Mouse (Mus musculus) embryonic facial prominence, embryonic 15.5 days (tissue): ENCODE data around the gene Pxdn. TPM values are rescaled to one million over a fixed set of nuclear protein-coding genes. Genes with fewer than 3 reads are reported as not detected.

Experiments used
- ATAC-seq: fragments of 200-750 bp; cut with Nextera tagmentation; 2 replicates; pipeline ENCODE4 v1.8.0; 2017; ENCODE audit warnings: low read depth, moderate TSS enrichment; ENCODE audit not compliant: insufficient number of reproducible peaks, low FRiP score, low TSS enrichment
- H3K27ac ChIP-seq: fragments of 300-500 bp; sonication (generic); replicated peaks from 2 replicates; pipeline ENCODE4 v1.5.1; 2015; ENCODE audit warnings: mild to moderate bottlenecking, inconsistent platforms
- H3K27me3 ChIP-seq: fragments of 300-500 bp; sonication (generic); 2 replicates; pipeline ENCODE4 v1.6.1; 2015; ENCODE audit warnings: inconsistent platforms
- H3K36me3 ChIP-seq: fragments of 300-500 bp; sonication (generic); 2 replicates; pipeline ENCODE4 v1.6.1; 2015; ENCODE audit warnings: mild to moderate bottlenecking, inconsistent platforms
- H3K4me1 ChIP-seq: fragments of 300-500 bp; sonication (generic); 2 replicates; pipeline ENCODE4 v1.6.1; 2015; ENCODE audit warnings: inconsistent platforms
- H3K4me2 ChIP-seq: fragments of 300-500 bp; sonication (generic); replicated peaks from 2 replicates; pipeline ENCODE4 v1.6.1; 2015; ENCODE audit warnings: mild to moderate bottlenecking, inconsistent platforms
- H3K4me3 ChIP-seq: fragments of 300-500 bp; sonication (generic); replicated peaks from 2 replicates; pipeline ENCODE4 v1.5.1; 2015; ENCODE audit warnings: mild to moderate bottlenecking, inconsistent platforms
- H3K9ac ChIP-seq: fragments of 300-500 bp; sonication (generic); 2 replicates; pipeline ENCODE4 v1.6.1; 2015; ENCODE audit warnings: inconsistent platforms
- H3K9me3 ChIP-seq: fragments of 300-500 bp; sonication (generic); replicated peaks from 2 replicates; pipeline ENCODE4 v1.6.1; 2016; ENCODE audit warnings: inconsistent platforms
- WGBS: fragments of 180-500 bp; shearing (Covaris S2); methylation state at CpG from one replicate; pipeline ENCODE4 v1.1.7; 2015; 5-methylcytosine and 5-hydroxymethylcytosine counted together
- polyA plus RNA-seq: library from polyadenylated mRNA; unstranded; fragments of >200 nt; fragmentation: Nextera tagmentation; extraction: Ambion mirVana; gene quantifications from 2 replicates; pipeline ENCODE4 v1.2.1, GENCODE M21; 2015

The Pxdn gene
- polyA plus RNA-seq, 1 experiment from 2014 or later, result 90.6 TPM

DNA sequence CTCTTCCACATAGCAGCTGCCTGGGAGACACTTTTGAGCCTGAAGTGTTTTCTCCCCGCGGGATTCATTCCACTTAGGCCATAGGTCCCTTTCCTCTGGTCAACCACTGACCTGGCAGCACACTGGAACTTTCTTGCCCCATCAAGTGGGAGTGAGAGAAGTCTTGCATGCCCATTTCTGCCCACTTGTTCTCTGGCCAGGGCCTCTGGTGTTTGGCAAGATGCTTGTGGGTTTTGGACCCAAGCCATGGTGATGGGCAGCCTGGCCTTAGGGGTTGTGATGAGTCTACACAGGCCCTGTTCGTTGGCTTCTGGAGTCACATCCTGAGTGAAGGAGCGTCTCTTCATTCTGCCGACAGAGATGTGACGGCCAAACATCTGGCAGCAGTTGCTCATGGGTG is 47.7 kb downstream of the Pxdn start:
- no peak overlapping the region for H3K9ac ChIP-seq
- no peaks in the 10 kb centered on the region for H3K4me1 ChIP-seq
- no peaks in the 10 kb centered on the region for H3K9me3 ChIP-seq
- H3K27me3 ChIP-seq, result no peaks in the 10 kb centered on the region
- no peak overlapping the region for H3K4me3 ChIP-seq
- no peak for ATAC-seq
- H3K27ac ChIP-seq, result no peak overlapping the region
- 87% methylated on average over 6 of the region's 6 CpGs for WGBS
- H3K36me3 ChIP-seq, result peaks cover 75% of the 10 kb centered on the region
- H3K4me2 ChIP-seq, result no peak overlapping the region

DNA sequence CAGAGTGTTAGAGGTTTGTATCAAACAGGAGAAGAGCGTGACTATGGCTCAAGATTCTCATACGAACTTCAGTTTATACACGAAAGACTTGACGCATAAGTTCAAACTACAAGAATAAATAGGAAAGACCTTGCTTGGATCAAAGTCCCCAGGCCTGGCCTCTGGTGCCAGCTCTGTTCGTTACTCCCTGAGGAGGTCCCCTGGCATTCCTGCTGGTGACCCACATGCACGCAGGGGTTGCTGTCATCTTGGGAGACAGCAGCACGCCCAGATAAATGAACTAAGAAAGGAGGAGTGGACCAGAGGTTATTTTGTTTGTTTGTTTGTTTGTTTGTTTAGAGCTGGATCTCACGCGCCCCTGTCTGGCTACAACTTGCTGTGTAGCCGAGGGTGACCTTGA is 48.8 kb downstream of the Pxdn start:
- H3K9ac ChIP-seq, result no peak overlapping the region
- H3K9me3 ChIP-seq, result no peaks in the 10 kb centered on the region
- H3K4me1 ChIP-seq, result no peaks in the 10 kb centered on the region
- H3K27me3 ChIP-seq, result no peaks in the 10 kb centered on the region
- no peak overlapping the region for H3K27ac ChIP-seq
- peaks cover 79% of the 10 kb centered on the region for H3K36me3 ChIP-seq
- no peak overlapping the region for H3K4me2 ChIP-seq
- no peak overlapping the region for H3K4me3 ChIP-seq
- no peak for ATAC-seq
- WGBS, result 89% methylated on average over 10 of the region's 10 CpGs

DNA sequence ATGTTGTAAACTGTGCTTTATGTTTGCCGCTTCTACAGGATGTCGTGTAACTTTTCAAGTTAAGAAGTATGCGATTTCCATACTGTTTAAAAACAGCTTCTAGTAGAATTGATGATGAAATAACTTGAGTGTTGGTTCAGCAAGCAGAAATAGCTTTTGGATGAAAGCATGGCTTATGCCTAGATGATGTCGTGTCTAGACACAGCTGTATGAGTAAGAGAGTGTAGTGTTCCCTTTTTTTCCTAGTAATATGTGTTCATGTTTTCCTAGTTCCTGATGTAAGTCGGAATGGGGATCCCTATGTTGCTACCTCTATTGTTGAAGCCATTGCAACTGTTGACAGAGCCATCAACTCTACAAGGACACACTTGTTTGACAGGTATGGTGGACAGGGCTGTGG is 61.5 kb downstream of the Pxdn start:
- ATAC-seq, result no peak
- no peak overlapping the region for H3K4me3 ChIP-seq
- no peak overlapping the region for H3K27ac ChIP-seq
- peaks cover 87% of the 10 kb centered on the region for H3K36me3 ChIP-seq
- no peaks in the 10 kb centered on the region for H3K4me1 ChIP-seq
- H3K9me3 ChIP-seq, result no peaks in the 10 kb centered on the region
- WGBS, result 83% methylated on average over 5 of the region's 5 CpGs
- H3K4me2 ChIP-seq, result no peak overlapping the region
- H3K9ac ChIP-seq, result no peak overlapping the region
- H3K27me3 ChIP-seq, result no peaks in the 10 kb centered on the region

- WGBS, result 97% methylated on average over 16 of the region's 16 CpGs
- Histone ChIP-seq H3K9me3 (no peaks in the 10 kb centered on the region), H3K9ac (no peak overlapping the region), H3K27me3 (no peaks in the 10 kb centered on the region), H3K4me1 (no peaks in the 10 kb centered on the region), H3K27ac (no peak overlapping the region), H3K36me3 (peaks cover 76% of the 10 kb centered on the region), H3K4me3 (no peak overlapping the region), H3K4me2 (no peak overlapping the region)
- ATAC-seq, result no peak
Observed at GRCm38 (mm10) chr12:30001951-30002350, 64.5 kb downstream of the Pxdn start.

DNA sequence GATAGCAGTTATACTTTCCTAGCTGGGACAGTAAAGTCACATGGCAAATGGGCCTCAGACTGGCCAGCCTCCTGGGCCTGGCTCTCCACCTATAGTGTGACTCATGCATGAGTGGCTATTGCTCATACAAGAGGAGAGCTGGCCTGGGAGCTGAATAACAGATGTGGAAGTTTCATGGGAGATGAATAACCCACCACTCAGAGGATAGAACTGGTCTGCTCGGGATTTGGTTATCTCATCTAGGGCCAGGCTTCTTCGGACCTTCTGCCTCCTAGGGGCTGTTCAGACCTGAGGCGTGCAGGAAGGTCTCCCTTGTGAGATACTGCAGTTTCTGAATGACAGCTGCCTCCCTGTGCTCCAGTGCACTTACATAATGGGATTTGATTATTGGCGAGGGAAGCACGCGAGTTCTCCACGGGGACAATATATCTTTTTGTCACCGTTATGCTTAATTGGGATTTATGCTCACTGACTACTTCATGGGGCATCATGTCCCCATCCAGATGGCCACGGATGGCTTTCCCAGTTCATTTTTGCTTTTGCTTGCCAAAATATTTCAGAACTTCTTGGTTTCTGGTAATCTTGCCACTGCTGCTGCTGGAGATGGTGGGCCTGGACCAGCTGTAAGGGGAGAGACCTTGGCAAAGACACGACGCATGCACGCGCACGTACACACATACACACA is 66.4 kb downstream of the Pxdn start:
- H3K4me2 ChIP-seq, result no peak overlapping the region
- 80% methylated on average over 14 of the region's 14 CpGs for WGBS
- no peaks in the 10 kb centered on the region for H3K27me3 ChIP-seq
- no peak overlapping the region for H3K9ac ChIP-seq
- H3K9me3 ChIP-seq, result no peaks in the 10 kb centered on the region
- no peak overlapping the region for H3K27ac ChIP-seq
- ATAC-seq, result no peak
- H3K4me3 ChIP-seq, result no peak overlapping the region
- peaks cover 80% of the 10 kb centered on the region for H3K36me3 ChIP-seq
- H3K4me1 ChIP-seq, result no peaks in the 10 kb centered on the region; the same call in 1 of the 2 replicates

GRCm38 (mm10) chr12:30004365-30004723 is 66.9 kb downstream of the Pxdn start:
- no peak overlapping the region for H3K9ac ChIP-seq
- no peaks in the 10 kb centered on the region for H3K27me3 ChIP-seq
- H3K27ac ChIP-seq, result no peak overlapping the region
- WGBS, result 71% methylated on average over 5 of the region's 5 CpGs
- no peak overlapping the region for H3K4me3 ChIP-seq
- H3K4me1 ChIP-seq, result no peaks in the 10 kb centered on the region; the same call in 1 of the 2 replicates
- peaks cover 78% of the 10 kb centered on the region for H3K36me3 ChIP-seq
- H3K4me2 ChIP-seq, result no peak overlapping the region
- H3K9me3 ChIP-seq, result no peaks in the 10 kb centered on the region
- no peak for ATAC-seq

DNA sequence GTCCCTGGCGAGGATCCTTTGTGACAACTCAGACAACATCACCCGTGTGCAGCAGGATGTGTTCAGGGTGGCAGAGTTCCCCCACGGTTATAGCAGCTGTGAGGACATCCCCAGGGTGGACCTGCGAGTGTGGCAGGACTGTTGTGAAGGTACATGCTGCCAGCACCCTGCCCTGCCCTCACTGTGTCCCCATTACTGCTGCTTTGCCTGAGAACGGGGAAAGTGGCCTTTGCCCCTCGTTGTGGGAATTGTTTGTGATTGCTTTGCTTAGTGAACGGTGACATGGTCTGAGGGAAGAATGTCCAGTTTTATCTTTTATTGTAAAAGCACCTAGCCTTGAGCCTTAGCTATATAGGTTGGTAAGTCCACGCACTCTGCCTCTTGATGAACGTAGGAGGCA is 69.2 kb downstream of the Pxdn start:
- WGBS, result 87% methylated on average over 9 of the region's 9 CpGs
- Histone ChIP-seq H3K27ac (no peak overlapping the region), H3K27me3 (no peaks in the 10 kb centered on the region), H3K9me3 (no peaks in the 10 kb centered on the region), H3K36me3 (peaks cover 73% of the 10 kb centered on the region), H3K9ac (no peak overlapping the region), H3K4me1 (no peaks in the 10 kb centered on the region; the same call in 1 of the 2 replicates), H3K4me3 (no peak overlapping the region), H3K4me2 (no peak overlapping the region)
- ATAC-seq, result no peak

DNA sequence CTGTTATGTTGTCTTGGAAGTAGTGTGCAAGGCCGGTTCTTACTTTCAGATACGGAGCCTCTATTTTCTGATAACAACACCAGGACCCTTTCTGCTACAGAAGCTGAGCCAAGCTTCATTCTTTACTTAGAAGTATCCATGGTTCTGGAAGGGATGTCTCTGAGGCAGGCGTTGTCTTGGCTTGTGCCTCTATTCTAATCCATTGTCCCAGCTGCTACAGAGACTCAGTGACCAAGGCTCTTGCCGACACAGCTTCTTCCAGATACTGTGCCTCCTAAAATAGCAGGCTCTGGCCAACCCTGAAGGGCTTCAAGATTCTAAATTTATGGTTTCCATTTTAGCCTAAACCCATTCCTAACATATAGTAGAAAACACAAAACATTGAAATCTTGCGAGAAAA is 71.3 kb downstream of the Pxdn start:
- Histone ChIP-seq H3K9ac (no peak overlapping the region), H3K4me3 (no peak overlapping the region), H3K4me1 (no peaks in the 10 kb centered on the region; the same call in 1 of the 2 replicates), H3K4me2 (no peak overlapping the region), H3K9me3 (no peaks in the 10 kb centered on the region), H3K36me3 (peaks cover 75% of the 10 kb centered on the region), H3K27me3 (no peaks in the 10 kb centered on the region), H3K27ac (no peak overlapping the region)
- no peak for ATAC-seq
- 84% methylated on average over 5 of the region's 5 CpGs for WGBS

DNA sequence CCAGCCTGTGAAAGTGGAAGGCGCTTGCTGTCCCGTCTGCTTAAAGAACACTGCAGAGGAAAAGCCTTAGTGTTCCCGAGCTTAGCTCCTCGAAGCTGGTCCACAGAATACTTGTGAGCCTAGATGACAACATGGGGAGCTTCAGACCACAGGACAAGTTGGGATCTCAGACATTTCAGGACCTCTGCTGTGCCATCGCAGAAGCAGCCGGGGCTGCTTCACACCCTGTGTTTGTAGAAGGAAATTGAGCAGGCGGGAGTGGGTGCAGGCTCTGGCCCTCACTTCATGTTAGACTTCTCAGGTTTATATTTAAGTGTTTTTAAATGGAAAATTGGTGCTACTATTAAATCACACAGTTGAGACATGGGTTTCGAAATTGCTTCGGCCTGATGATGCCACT is 78.1 kb downstream of the Pxdn start:
- WGBS, result 88% methylated on average over 9 of the region's 9 CpGs
- H3K4me1 ChIP-seq, result 0 out of 2 replicates have a peak, but pooled peaks cover 4% of the 10 kb centered on the region

DNA sequence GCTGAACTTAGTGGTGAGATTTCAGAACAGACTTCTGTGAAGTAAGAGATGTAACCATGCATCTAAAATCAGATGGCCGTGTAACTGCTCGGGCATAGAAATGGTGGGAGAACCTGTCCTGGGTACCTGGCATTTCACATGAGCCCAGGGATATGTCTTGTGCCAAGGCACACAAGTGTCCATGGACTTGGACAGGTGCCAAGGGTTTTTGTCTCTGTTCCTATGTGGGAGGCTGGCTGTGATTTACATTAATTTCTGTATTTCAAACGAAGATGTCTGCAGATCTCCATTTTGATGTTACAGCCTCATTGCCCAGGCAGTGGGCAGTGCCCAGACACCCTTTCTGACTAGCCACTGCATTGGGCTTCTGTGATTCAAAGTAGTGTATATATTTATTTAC is 79.7 kb downstream of the Pxdn start:
- Histone ChIP-seq H3K4me2 (no peak overlapping the region), H3K4me3 (no peak overlapping the region), H3K27ac (no peak overlapping the region), H3K27me3 (no peaks in the 10 kb centered on the region), H3K4me1 (0 out of 2 replicates have a peak, but pooled peaks cover 4% of the 10 kb centered on the region), H3K36me3 (peaks cover 53% of the 10 kb centered on the region), H3K9me3 (no peaks in the 10 kb centered on the region), H3K9ac (no peak overlapping the region)
- WGBS, result 82% methylated on average over 3 of the region's 3 CpGs
- ATAC-seq, result no peak

More for the DNA sequence above, 78.1 kb downstream of the Pxdn start:
- Histone ChIP-seq H3K36me3 (peaks cover 69% of the 10 kb centered on the region), H3K9ac (no peak overlapping the region), H3K4me2 (no peak overlapping the region), H3K27ac (no peak overlapping the region), H3K27me3 (no peaks in the 10 kb centered on the region), H3K9me3 (no peaks in the 10 kb centered on the region), H3K4me3 (no peak overlapping the region)
- ATAC-seq, result no peak

- Histone ChIP-seq H3K27me3 (no peaks in the 10 kb centered on the region), H3K4me2 (no peak overlapping the region), H3K4me1 (peaks cover 10% of the 10 kb centered on the region; the same call in 1 of the 2 replicates), H3K9me3 (no peaks in the 10 kb centered on the region), H3K9ac (no peak overlapping the region), H3K4me3 (no peak overlapping the region), H3K27ac (no peak overlapping the region), H3K36me3 (peaks cover 20% of the 10 kb centered on the region)
- ATAC-seq, result no peak
Observed at GRCm38 (mm10) chr12:30020447-30020846, 83.0 kb downstream of the Pxdn start.

- WGBS, result 20% methylated on average over 3 of the region's 3 CpGs
- no peaks in the 10 kb centered on the region for H3K27me3 ChIP-seq
- 0 out of 2 replicates have a peak, but pooled peaks cover under 1% of the 10 kb centered on the region for H3K36me3 ChIP-seq
- ATAC-seq, result no peak
- no peak overlapping the region for H3K4me3 ChIP-seq
- no peaks in the 10 kb centered on the region for H3K9me3 ChIP-seq
- H3K4me1 ChIP-seq, result peaks cover 12% of the 10 kb centered on the region; the same call in 1 of the 2 replicates
- H3K9ac ChIP-seq, result no peak overlapping the region
- H3K27ac ChIP-seq, result no peak overlapping the region
- no peak overlapping the region for H3K4me2 ChIP-seq
Observed at GRCm38 (mm10) chr12:30023491-30023890, 86.1 kb downstream of the Pxdn start.
